Mouse (Mus musculus) heart, adult 18-20 months (tissue): ENCODE data around the gene Vmn1r175. TPM values are rescaled to one million over a fixed set of nuclear protein-coding genes. Genes with fewer than 3 reads are reported as not detected.
"Not testable (repeated sequence)": the region's sequence is repeated elsewhere in the genome, so short reads cannot be mapped to it uniquely, and the experiment has no call there.

Experiments
- DNase-seq, 2 experiments: peaks; one replicate each; pipeline ENCODE4 v3.0.0; 2021 to 2022; ENCODE audit warnings: mixed read lengths in 1 of 2
- long read RNA-seq, 2 experiments: library from polyadenylated mRNA; stranded (forward); transcript quantifications; one replicate each; pipeline ENCODE4 v2.0.0; 2021
- total RNA-seq, 2 experiments: library from RNA; stranded (reverse); gene quantifications; 2 replicates each; pipeline ENCODE4 v1.2.3; 2021

Vmn1r175 gene
- not detected for total RNA-seq
- long read RNA-seq, experiment 1: 0 reads
- long read RNA-seq, experiment 2: 0 reads

DNA sequence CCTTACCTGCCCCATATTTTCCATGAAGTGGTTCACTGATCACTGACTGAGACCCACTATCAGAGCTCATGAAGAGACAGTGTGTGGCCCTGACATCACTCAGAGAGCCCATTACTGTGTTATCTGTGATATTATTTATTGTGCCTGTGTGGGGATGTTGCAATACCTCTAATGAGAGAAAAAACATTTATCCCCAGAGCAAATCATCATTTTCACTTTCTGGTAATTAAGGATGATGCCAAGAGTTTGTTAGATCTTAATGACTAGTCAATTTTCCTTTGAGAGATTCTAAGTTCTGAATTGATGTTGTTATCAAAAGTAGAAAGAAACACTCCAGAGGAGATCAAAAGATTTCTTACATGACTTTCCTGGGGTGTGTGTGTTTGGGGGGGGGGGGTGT, at the start of gene Vmn1r175:
Gene Vmn1r175 (minus strand): TSS at position 101 of the 400 bp plus-strand sequence.
- DNase-seq: not testable (repeated sequence)

DNA sequence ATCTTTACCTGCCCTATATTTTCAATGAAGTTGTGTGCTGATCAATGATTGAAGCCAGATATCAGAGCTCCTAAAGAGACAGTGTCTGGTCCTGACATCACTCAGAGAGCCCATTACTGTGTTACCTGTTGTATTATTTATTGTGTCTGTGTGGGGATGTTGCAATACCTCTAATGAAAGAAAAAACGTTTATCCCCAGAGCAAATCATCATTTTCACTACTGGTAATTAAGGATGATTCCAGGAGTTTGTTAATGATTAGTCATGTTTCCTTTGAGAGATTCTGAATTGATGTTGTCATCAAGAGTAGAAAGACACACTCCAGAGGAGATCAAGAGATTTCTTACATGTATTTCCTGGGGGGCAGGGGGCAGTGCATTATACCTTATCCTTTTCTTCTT, 26.8 kb upstream of the Vmn1r175 start, which contains the start of gene Vmn1r176:
Gene Vmn1r176 (minus strand): TSS at position 101 of the 400 bp plus-strand sequence.
- DNase-seq: not testable (repeated sequence)

DNA sequence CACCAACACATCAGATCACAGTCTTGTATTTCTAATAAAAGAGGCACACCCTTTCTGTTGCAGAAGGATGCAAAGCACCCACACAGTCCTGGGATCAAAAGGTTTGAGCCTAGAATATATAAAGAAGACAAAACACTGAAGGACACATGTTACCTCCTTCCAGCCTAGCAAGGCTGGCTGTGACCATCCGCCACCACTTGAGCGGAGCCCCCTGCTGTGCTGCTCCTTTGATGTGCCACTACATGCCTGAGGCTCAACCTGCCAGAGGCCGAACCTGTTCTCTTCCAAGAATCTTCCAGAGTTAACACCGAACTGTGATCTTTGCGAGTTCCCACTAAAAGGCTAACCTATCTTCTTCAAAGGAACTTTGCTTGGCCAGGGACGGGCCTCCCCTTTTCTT, 25.9 kb downstream of the Vmn1r175 start:
- DNase-seq: no peak

Other genes starting within 250 kb of the Vmn1r175 start
- not detected for gene Vmn1r169, start 235.1 kb downstream of the Vmn1r175 start, total RNA-seq
- gene Vmn1r170, start 204.5 kb downstream of the Vmn1r175 start, total RNA-seq: not detected
- not detected for gene Vmn1r171, start 179.9 kb downstream of the Vmn1r175 start, total RNA-seq
- gene Vmn1r172, start 152.3 kb downstream of the Vmn1r175 start, total RNA-seq: not detected
- gene Vmn1r173, start 109.9 kb downstream of the Vmn1r175 start, total RNA-seq: not detected
- gene Vmn1r174, start 58.4 kb downstream of the Vmn1r175 start, total RNA-seq: not detected
- not detected for gene Vmn1r176, start 26.7 kb upstream of the Vmn1r175 start, total RNA-seq
- gene Vmn1r177, start 55.8 kb upstream of the Vmn1r175 start, total RNA-seq: not detected
- gene Vmn1r178, start 81.4 kb upstream of the Vmn1r175 start, total RNA-seq: not detected
- not detected for gene Vmn1r179, start 116.3 kb upstream of the Vmn1r175 start, total RNA-seq
- not detected for gene Vmn1r180, start 140.0 kb upstream of the Vmn1r175 start, total RNA-seq
- gene Vmn1r181, start 164.0 kb upstream of the Vmn1r175 start, total RNA-seq: not detected
- not detected for gene V1rd19, start 191.0 kb upstream of the Vmn1r175 start, total RNA-seq
- not detected for gene Vmn1r183, start 242.6 kb upstream of the Vmn1r175 start, total RNA-seq